Mouse (Mus musculus) gastrocnemius, postnatal 4 days (tissue): ENCODE measurements around the gene Cracr2b. TPM values are rescaled to one million over a fixed set of nuclear protein-coding genes. Genes with fewer than 3 reads are reported as not detected.

Source experiments
- DNase-seq, 2 experiments: peaks; one replicate each; pipeline ENCODE4 v3.0.0; 2021 to 2022; ENCODE audit warnings: low spot score in 2 of 2, mixed read lengths in 2 of 2
- total RNA-seq, 2 experiments: library from RNA; stranded (reverse); gene quantifications; 2 replicates each; pipeline ENCODE4 v1.2.3; 2021

The Cracr2b gene
- total RNA-seq, 2 experiments from 2014 or later, result 8.9 to 9.3 TPM

DNA sequence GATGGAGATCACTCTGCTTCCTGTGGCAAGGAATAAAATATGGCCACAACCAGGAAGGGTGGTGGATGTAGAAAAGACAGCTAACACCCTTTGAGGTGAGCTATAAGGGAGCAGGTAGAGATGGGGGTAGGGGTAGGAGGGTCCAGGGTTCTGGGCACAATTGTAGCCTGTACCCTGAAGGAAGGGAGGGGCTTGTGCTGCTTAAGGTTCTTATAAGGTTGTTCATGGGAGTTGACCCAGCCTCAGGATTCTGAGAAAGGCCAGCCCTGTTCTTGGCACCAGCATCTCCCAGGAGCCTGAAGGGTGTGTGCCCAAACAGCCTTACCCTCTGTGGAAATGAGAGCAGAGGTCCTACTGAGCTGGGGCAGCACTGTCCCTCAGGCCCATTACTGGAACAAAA is 9.0 kb upstream of the Cracr2b start:
- DNase-seq, result no peak

GRCm38 (mm10) chr7:141453636-141454035 is 7.3 kb upstream of the Cracr2b start:
- DNase-seq, result no peak

- DNase-seq, result peak; percentile 88 to 95
These were observed 5.8 kb upstream of the Cracr2b start, which contains the start of gene Pnpla2 for GRCm38 (mm10) chr7:141454967-141455551. TSS of gene Pnpla2 (plus strand) at chr7:141455198.

DNA sequence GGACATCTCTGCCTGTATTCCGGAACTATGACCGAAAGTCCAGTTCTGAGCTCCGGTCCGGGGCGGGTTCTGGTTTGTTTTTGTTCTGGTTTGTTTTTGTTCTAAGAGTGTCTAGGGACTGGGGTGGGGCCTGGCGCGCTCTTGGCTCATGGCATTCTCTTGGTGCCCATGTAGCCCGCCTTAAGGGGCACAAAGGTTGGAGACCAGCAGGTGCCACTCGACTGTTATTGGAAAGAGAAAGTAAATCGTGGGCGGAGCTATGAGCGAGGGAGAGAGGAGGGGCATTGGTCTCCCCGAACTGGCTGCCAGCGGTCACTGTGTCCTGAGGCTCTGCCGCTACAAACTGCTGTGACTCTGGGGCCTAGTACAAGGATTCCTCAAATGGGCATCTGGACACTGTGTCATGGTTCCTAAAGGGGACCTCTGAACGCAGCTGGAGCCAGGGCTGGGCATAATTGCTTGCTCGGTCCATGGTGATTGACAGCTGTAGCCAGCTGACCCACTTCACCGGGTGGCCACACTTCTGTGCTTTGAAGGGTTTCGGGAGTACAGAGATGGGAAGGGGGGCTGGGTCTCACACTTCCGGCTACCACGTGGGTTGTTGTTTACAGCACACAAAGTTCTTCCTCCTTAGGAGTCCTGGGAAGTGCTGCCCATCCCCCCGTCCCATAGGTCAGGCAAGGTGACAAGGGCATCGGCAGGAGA is 5.1 kb upstream of the Cracr2b start:
- DNase-seq, result peak in 1 of 2 experiments; percentile 61

GRCm38 (mm10) chr7:141456739-141457138 is 4.2 kb upstream of the Cracr2b start:
- DNase-seq, result no peak

DNA sequence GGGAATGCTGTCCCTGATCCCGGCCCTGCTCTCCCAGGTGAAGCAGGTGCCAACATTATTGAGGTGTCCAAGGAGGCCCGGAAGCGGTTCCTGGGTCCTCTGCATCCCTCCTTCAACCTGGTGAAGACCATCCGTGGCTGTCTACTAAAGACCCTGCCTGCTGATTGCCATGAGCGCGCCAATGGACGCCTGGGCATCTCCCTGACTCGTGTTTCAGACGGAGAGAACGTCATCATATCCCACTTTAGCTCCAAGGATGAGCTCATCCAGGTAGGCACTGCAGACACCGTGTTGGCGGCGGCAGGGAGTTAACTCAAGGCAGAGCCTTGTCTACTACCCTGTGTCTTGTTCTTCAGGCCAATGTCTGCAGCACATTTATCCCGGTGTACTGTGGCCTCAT is 3.7 kb upstream of the Cracr2b start:
- DNase-seq, result no peak

DNA sequence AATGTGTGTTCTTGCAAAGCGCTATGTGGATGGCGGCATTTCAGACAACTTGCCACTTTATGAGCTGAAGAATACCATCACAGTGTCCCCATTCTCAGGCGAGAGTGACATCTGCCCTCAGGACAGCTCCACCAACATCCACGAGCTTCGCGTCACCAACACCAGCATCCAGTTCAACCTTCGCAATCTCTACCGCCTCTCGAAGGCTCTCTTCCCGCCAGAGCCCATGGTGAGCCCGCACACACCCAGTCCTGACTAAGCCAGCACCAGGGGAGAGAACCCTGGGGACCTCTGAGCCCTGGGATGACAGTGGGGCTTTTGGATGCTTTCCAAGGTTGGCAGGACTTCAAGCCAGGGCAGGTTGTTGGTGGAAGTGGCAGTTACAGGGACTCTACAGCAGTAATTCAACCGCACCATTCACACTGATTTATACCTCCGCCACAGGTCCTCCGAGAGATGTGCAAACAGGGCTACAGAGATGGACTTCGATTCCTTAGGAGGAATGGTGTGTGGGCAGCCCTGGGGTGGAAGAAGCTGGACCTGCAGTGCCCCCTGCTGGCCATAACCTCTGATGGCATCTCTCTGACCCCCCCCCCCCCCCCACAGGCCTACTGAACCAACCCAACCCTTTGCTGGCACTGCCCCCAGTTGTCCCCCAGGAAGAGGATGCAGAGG is 2.8 kb upstream of the Cracr2b start:
- DNase-seq, result no peak

- no peak for DNase-seq
These were observed 2.2 kb upstream of the Cracr2b start for GRCm38 (mm10) chr7:141458661-141459060.

DNA sequence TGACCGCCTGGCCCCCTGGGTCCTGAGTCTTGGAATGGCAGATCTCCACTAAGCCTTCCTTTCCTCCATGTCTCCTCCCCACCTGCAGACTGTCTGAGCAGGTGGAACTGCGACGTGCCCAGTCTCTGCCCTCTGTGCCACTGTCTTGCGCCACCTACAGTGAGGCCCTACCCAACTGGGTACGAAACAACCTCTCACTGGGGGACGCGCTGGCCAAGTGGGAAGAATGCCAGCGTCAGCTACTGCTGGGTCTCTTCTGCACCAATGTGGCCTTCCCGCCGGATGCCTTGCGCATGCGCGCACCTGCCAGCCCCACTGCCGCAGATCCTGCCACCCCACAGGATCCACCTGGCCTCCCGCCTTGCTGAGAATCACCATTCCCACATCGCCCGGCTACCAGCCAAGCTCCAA is 1.6 kb upstream of the Cracr2b start:
- DNase-seq, result no peak

DNA sequence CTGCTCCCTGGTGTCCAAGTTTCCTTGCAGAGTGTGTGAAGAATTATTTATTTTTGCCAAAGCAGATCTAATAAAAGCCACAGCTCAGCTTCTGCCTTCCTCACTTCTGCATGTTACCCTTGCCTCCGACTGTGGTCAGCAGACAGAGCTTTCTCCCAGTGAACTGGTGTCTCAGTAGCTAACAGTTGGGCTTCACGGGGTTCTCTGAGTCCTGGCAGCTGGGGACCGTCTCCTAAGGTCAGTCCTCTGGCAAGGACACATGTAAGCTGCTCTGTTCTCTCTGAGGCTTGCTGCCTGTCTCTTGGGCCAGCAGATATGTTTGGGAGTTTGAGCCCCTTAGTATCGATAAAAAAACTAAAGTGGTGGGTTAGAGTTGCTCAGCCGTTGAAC is 898 bp upstream of the Cracr2b start:
- DNase-seq, result no peak

- DNase-seq, result no peak
These were observed 833 bp downstream of the Cracr2b start for GRCm38 (mm10) chr7:141461521-141462332.

- no peak for DNase-seq
These were observed 1.5 kb downstream of the Cracr2b start for GRCm38 (mm10) chr7:141462333-141462821.

GRCm38 (mm10) chr7:141463824-141464602 is 3.1 kb downstream of the Cracr2b start:
- DNase-seq, result no peak

DNA sequence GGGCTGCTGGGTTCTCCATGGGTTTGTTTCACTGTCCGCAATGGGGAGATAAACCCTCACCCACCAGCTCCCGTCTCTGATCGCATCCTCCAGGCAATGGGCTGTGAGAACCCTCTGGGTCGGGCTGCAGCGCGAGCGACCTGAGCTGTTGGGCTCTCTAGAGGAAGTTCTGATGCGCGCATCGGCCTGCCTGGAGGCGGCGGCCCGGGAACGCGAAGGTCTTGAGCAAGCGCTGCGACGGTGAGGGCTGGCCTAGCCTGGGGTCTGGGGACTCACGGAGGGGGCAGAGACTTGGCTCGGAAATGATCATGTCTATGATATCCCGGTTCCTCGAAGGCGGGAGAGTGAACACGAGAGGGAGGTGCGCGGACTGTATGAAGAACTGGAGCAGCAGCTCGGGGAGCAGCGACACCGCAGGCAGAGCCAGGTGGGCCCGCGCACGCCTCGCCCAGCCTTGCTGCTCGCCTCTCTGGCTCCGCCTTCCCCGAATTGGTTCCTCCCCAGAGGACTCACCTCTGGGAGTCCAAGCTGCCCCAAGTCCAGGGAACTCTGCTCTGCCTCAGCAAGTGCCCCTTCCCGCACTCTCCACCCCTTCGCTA is 3.8 kb downstream of the Cracr2b start:
- no peak for DNase-seq

DNA sequence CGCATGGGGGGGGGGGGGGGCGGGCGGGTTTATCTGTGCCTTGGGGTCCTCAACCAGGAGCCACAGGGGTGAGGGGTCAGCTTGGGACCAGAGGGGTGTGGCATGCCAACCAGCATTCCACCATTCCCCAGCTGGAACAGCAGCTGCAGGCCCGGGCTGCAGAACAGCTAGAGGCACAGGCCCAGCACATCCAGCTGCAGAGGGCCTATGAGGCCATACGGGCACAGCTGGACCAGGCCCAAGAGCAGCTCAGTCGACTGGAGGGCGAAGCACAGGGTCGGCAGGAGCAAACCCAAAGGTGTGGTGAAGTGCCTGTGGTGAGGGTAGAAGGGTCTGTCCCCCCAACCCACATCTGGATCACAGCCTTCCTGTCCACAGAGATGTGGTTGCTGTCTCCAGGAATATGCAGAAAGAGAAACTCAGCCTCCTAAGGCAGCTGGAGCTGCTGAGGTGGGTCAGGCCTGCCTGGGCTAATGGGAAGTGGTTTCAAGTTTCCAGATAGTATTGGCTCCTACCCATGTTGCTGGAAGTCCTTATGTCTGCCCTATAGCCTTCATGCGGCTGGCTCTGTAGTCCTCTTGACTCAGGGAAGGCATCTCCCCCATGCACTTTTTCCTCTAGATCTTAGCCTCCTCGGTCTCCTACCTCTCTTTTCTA is 4.6 kb downstream of the Cracr2b start:
- DNase-seq, result peak in 1 of 2 experiments; percentile 65

DNA sequence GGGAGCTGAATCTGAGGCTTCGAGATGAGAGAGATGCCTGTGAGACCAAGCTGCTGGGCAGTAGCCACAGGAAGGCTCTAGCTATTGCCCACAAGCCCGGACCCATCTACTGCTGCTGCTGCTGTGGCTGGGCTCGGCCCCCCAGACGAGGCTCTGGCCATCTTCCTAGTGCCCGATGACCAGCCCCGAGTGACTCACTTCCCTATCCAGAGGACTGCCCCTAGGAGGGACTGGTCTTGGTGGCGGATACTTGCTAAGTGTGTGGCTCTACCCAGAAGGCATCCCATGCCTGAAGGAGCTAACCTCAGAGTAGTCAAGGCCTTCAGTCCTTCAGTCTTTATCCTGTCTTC is 5.1 kb downstream of the Cracr2b start:
- no peak for DNase-seq

- no peak for DNase-seq
These were observed 5.8 kb downstream of the Cracr2b start for GRCm38 (mm10) chr7:141466607-141467148.

- DNase-seq, result peak; percentile 80 to 89
These were observed 6.5 kb downstream of the Cracr2b start, which contains the start of gene Cd151 for GRCm38 (mm10) chr7:141467230-141468030. TSS of gene Cd151 (plus strand) at chr7:141467392.

DNA sequence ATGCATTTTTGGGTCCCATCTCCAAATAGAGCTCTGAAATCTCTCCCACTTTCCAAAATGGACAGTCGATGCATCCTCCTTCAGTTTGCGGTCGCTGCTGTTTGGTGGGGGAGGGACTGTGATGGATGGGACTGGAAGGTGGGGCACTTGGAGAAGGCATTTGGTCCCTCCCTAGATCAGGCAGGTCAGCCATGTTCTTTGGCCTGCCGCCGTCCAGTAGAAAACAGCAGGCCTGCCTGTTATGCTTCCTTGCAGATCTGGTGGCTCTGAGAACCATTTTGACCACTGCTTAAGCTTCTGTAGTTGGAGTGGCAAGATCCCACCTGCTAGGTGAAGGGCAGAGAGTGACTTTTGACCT is 7.2 kb downstream of the Cracr2b start:
- no peak for DNase-seq
